Mouse (Mus musculus) hindbrain, postnatal 0 days (tissue): ENCODE measurements at regions not wholly inside any gene's neighbourhood (a gene's known extent, or its start where the extent isn't known, plus 50 kb on each side); places are given as distances from the start of the nearest gene placed in this dataset.

Experiments
- ATAC-seq: fragments of 200-750 bp; cut with Nextera tagmentation; 2 replicates; pipeline ENCODE4 v1.8.0; 2017; ENCODE audit warnings: mild to moderate bottlenecking, moderate TSS enrichment, moderate library complexity
- DNase-seq: peaks from one replicate; pipeline ENCODE4 v3.0.0-alpha.2; 2015; ENCODE audit warnings: low spot score
- H3K27ac ChIP-seq: fragments of 300-500 bp; sonication (generic); 2 replicates; pipeline ENCODE4 v1.5.1; 2014; ENCODE audit warnings: mild to moderate bottlenecking
- H3K27me3 ChIP-seq: fragments of 300-500 bp; sonication (generic); 2 replicates; pipeline ENCODE4 v1.6.1; 2014; ENCODE audit warnings: low read length, mixed read lengths; ENCODE audit not compliant: insufficient read depth
- H3K36me3 ChIP-seq: fragments of 300-500 bp; sonication (generic); 2 replicates; pipeline ENCODE4 v1.6.1; 2014; ENCODE audit warnings: low read length, mixed read lengths; ENCODE audit not compliant: insufficient read depth
- H3K4me1 ChIP-seq: fragments of 300-500 bp; sonication (generic); 2 replicates; pipeline ENCODE4 v1.6.1; 2014; ENCODE audit warnings: antibody characterized with exemption, low read length, mixed read lengths; ENCODE audit not compliant: insufficient read depth
- H3K4me2 ChIP-seq: fragments of 300-500 bp; sonication (generic); 2 replicates; pipeline ENCODE4 v1.6.1; 2014; ENCODE audit warnings: low read depth, mild to moderate bottlenecking, low read length, moderate library complexity, mixed read lengths
- H3K4me3 ChIP-seq: fragments of 300-500 bp; sonication (generic); 2 replicates; pipeline ENCODE4 v1.5.1; 2014; ENCODE audit warnings: low read length
- H3K9ac ChIP-seq: fragments of 300-500 bp; sonication (generic); replicated peaks from 2 replicates; pipeline ENCODE4 v1.6.1; 2014; ENCODE audit warnings: mild to moderate bottlenecking, low read length, moderate library complexity, mixed read lengths
- H3K9me3 ChIP-seq: fragments of 300-500 bp; sonication (generic); 2 replicates; pipeline ENCODE4 v1.6.1; 2016; ENCODE audit warnings: low read length, mixed read lengths
- CTCF ChIP-seq: IDR thresholded peaks from 2 replicates; pipeline ENCODE4 v1.5.1; 2016; ENCODE audit warnings: antibody characterized with exemption, control low read depth, low read depth
- WGBS: fragments of 180-500 bp; shearing (Covaris S2); extraction: QIAGEN DNeasy Blood & Tissue Kit; methylation state at CpG from one replicate; pipeline ENCODE4 v1.1.7; 2014; 5-methylcytosine and 5-hydroxymethylcytosine counted together

DNA sequence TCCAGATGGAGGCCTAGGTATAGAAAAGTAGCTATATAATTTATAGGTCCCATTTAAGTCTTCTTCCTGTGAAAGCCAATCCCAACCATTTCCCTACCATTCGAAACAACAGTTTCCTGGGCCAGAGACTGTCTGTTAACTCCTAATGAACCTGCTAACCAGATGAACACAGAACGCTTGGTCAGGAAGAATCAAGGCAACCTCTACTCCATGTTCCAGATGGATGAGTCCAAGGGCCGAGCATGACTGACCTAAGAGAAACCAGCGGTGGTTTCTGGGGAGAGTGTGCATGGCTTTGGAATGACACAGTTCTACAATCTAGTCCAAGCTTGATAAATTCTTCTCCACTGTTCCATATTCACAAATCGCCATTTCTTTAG is 55.8 kb upstream of the Slc5a12 start:
- WGBS, result 88% methylated on average over 5 of the region's 5 CpGs
- DNase-seq (no peak), ATAC-seq (no peak)
- TF ChIP-seq CTCF, result no peak
- Histone ChIP-seq H3K4me1 (no peaks in the 10 kb centered on the region), H3K9ac (no peak overlapping the region), H3K27ac (no peak overlapping the region), H3K4me2 (no peak overlapping the region), H3K27me3 (no peaks in the 10 kb centered on the region), H3K9me3 (no peaks in the 10 kb centered on the region), H3K4me3 (no peak overlapping the region), H3K36me3 (no peaks in the 10 kb centered on the region)
